Mouse (Mus musculus): Measurements from ENCODE around the gene Acox2.

Gene Acox2

DNA sequence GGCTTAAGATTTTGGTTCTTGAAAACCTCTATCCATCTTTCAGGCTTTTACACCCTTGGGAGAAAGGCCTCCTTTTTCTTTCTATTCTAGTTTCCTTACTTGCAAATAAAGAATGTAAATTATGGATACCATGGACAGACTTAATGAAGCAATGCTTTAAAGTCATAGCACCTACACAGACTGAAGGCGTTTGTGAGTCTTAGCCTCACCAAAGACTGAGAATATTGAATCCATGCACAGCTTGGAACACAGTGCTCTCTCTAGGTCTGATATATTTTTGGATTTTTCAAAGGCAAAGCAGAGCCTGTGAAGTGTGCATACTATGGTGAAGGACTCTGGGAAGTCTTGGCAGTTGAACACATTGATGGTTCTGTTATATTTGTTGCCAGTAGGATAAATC lies 9.9 kb downstream of the Acox2 start:
- DNase-seq (ENCODE audit: low read depth, low spot score) = no peak

- no peak for DNase-seq (ENCODE audit: low read depth, low spot score)
These were observed 12.3 kb downstream of the Acox2 start for GRCm38 (mm10) chr14:8246878-8247277.

- DNase-seq (ENCODE audit: low read depth, low spot score) = no peak
These were observed 14.9 kb downstream of the Acox2 start for GRCm38 (mm10) chr14:8244211-8244611.

DNA sequence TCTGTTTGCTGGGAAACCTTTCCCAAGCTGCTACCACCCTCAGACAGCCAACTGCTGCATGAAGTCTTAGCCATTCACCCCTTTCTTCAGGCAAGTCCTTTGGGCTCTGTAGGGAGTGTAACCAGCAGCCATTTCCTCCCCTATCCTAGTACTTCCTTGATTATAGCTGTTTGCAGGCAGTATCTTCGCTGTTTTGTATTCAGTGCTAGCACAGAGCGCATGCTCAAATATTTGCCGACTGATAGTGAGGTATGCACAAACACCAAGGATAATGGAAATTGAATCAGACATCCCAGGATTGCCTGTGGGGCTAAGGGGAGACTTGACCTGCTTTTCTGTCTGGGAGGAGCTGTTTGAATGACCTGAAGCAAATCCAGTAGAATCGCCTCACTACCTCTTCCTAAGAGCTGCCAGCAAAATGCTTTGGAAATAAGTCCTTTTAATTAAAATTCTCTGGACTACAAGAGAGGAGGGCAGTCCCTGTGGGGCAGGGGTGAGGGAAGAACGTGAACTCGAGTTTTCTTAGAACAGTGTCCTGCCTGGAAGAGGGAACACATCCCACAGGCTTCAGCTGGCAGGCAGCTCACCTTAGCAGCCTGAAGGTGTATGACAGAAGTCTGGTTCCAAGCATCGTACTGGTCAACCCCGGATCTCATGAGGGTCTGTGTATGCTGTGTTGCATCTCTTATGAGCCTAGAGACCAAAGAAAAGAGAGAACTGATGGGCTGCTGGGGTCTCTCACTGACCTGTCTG lies 15.8 kb downstream of the Acox2 start:
- no peak for DNase-seq (ENCODE audit: low read depth, low spot score)

DNA sequence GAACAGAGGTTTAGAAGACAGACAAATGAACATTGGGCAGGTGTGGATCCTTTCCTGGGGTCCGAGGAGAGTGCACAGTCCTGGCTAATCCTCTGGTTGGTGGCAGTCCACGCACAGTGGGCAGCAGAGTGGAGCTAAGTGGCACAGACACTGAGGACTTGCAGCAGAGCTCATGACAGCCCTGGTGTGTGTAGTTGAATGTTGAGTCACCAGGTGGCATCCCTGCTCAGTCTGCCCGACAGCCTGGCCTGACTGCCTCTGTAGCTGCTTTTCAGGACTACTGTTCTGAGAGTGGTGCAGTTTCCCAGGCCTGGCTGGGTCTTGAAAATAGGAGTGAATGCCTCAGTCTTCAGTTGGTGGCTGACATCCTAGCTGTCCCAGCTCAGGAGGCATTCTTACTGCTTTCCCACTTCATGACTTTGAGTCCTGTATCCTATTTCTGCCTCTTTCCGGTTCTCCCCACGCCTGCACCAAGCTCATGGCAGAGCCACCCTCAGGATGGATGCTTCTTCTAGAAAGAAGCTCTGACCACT lies 16.7 kb downstream of the Acox2 start:
- DNase-seq (ENCODE audit: low read depth, low spot score) = no peak

DNA sequence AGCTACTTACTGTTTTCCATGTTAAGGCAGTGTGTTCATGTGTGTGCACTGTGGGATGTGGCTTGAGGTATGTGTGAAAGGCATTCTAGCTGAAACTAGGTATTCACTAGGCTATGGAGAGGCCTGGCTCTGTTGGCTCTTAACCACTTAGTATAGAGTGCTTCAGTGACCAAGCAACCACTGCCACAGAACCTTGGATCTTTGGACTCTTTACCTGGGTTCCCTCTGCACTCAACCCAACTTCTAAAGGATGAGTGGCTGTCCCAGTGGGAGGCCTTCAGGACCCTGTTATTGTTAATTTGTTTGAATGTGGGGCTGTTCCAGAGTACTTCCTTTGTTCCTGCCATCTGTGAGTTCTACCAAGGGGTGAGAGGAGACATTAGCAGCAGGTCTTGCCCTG lies 17.3 kb downstream of the Acox2 start:
- no peak for DNase-seq (ENCODE audit: low read depth, low spot score)

GRCm38 (mm10) chr14:8233252-8233651 lies 25.9 kb downstream of the Acox2 start:
- no peak for DNase-seq (ENCODE audit: low read depth, low spot score)

- DNase-seq (ENCODE audit: low read depth, low spot score) = no peak
These were observed 26.8 kb downstream of the Acox2 start for GRCm38 (mm10) chr14:8232155-8232910.

DNA sequence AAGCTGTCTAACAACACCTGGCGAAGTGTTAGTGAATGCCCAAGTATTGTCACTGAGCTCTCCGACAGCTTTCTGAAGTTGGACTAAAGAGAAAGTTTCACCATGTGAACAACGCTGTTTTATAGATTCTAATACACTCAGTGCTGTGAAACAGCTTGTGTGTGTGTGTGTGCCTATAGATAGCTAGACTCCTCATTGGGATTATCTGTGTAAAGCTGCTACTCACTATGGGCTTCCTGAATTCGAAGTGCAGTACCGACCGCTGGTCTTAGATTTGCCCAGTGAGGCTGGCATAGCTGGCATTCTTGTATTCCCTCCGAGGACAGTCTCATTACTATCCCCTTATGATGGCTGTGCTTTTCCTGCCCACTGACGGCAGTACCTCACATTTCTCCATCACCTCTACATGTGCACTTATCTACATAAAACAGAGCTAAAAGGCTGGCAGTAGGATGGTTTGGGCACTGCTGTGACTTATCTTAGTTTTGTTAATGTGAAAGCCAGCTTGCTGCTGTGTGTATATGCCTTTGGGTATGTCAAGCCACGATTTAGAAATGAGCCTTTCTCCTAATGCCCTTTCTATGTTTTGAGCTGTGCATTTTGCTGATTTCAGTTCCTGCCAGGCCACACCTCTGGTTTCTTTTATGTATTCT lies 29.7 kb downstream of the Acox2 start:
- DNase-seq (ENCODE audit: low read depth, low spot score) = no peak

DNA sequence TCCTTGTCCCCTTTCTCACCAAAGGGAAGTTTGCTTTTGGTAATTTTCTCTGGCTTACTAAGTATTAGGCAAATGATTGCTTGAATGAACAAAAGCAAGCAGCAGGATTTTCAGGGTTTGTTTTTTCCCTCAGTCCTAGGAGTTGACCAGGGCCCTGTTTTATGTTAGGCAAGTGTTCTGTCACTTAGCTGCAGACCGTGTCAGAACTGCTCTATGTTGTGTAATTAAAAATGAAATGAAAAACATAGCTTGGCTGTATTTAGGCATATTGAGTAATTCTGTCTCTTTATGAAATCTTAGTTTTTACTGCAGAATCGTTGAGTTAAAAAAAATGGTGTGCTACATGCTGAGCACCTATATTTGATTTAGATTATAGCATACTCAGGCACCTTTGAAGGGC lies 34.3 kb downstream of the Acox2 start:
- DNase-seq (ENCODE audit: low read depth, low spot score) = no peak

DNA sequence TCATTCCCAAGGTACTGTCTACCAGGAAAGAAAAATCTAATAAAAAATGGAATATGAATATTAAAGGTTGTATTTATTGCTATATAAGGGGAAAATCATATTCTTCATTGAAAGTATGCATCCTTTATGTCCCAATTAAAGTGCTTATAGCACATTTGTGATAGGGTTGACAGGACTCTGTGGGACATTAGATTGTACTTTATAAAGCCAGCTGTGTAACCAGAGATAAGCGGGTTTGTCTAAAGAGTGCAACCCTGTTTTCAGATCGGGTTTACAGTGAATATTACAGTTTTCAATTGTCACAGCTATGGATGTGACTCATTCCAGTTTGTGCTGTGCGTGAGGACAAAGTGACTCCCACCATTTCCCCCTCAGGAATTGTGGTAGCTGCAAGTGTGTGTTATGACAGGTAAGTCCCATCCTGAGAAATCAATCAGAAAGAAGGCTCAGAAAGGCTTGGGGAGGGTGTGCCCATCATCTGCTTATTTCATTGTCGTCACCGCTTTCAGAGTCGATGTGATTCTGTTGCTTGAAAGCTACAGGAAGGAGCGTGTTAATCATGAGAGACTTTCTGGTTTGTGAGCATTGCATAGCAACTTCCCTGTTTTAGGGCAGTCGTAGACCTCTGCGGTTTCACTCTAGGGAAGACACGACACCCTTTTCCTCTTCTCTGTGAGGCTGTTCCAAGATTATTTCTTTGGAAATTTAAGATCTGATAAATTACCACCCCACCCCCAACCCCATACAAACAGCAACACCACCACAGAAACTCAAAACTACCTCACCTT lies 35.5 kb downstream of the Acox2 start:
- no peak for DNase-seq (ENCODE audit: low read depth, low spot score)

- DNase-seq (ENCODE audit: low read depth, low spot score) = no peak
These were observed 36.6 kb downstream of the Acox2 start for GRCm38 (mm10) chr14:8222561-8222960.

GRCm38 (mm10) chr14:8220912-8221311 lies 38.2 kb downstream of the Acox2 start:
- no peak for DNase-seq (ENCODE audit: low read depth, low spot score)

DNA sequence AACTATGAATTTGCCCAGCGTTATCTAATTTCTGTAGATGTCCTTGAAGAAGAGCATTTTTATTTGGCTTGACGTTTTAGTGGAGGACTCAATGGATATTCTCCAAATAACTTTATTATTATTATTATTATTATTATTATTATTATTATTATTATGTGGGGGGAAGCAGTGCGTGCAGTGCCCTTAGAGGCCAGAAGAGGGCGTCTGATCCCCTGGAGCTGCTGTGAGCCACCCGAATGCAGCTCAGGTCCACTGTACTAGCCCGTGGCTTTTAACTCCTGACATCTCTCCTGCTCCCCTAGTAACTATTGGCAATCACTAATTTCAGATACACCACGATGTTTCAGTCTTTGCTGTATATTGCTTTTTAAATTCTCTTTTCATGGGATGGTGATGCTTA lies 38.8 kb downstream of the Acox2 start:
- no peak for DNase-seq (ENCODE audit: low read depth, low spot score)

- no peak for DNase-seq (ENCODE audit: low read depth, low spot score)
These were observed 39.3 kb downstream of the Acox2 start for GRCm38 (mm10) chr14:8219876-8220275.

GRCm38 (mm10) chr14:8218730-8219380 lies 40.3 kb downstream of the Acox2 start:
- no peak for DNase-seq (ENCODE audit: low read depth, low spot score)

- DNase-seq (ENCODE audit: low read depth, low spot score) = no peak
These were observed 40.9 kb downstream of the Acox2 start for GRCm38 (mm10) chr14:8218238-8218637.

- no peak for DNase-seq (ENCODE audit: low read depth, low spot score)
These were observed 43.1 kb downstream of the Acox2 start for GRCm38 (mm10) chr14:8216100-8216499.

- no peak for DNase-seq (ENCODE audit: low read depth, low spot score)
These were observed 43.9 kb downstream of the Acox2 start for GRCm38 (mm10) chr14:8215208-8215778.

- DNase-seq (ENCODE audit: low read depth, low spot score) = no peak
These were observed 44.6 kb downstream of the Acox2 start for GRCm38 (mm10) chr14:8214299-8215207.

Measured in forelimb bud, embryonic 11.5 days (tissue).